Mouse (Mus musculus): ENCODE measurements around the gene Lhx8.

DNA sequence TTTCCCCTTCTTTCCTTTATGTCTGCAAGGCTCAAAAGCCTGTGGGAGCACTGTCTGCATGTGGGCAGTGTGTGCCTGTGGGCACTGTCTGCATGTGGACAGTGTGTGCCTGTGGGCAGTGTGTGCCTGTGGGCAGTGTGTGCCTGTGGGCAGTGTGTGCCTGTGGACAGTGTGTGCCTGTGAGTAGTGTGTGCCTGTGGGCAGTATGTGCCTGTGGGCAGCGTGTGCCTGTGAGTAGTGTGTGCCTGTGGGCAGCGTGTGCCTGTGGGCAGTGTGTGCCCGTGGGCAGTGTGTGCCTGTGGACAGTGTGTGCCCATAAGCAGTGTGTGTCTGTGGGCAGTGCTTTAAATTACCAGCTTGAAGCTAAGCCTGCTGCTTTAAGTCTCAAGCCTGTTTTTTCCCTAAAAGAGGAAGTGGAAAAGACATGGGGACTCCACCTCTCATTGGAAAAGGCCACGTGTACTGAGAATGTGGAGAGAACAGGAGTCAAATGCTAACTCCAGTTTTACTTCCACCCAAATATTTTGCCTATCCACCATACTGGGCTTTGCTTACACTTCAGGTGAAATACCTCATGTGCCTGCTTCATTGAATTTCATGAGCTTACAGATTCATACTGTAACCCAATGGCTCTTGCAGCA lies 41.9 kb downstream of the Lhx8 start:
- TF ChIP-seq POLR2A (IDR thresholded peaks at IDR 0.05; ENCODE audit: extremely low read depth, insufficient read depth, low read length) (no peak), CTCF (IDR thresholded peaks at IDR 0.05; ENCODE audit: low read depth, low read length) (no peak)

All from liver, adult 2 months (tissue).